In the genomic region with DNA sequence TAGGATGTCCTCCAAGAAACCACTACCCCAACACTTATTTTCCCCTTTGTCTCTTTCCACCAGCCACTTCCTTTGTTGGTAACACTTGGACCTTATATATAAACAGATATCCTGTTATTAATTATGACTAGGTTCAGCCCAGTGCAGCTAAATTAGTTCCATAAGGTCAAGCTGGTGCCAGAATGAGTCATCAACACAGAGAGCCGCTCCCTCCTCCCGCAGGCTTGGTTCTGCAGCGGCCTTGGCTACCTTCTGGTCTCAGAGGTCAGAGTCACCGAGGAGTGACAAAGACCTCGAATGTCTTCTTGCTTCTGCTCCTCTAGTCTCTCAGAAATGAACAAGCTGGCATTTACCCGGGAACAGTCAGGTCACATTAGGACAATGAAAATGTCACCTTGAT, we compare ENCODE assay signal across 8 mouse cellular contexts.
DNase-seq lines count a peak whose midpoint lies in the region; ATAC-seq lines count a peak whose summit lies in the region.
"Had no signal": no experiment of that assay in that cellular context is flagged by ENCODE, and none has a peak within 500 bp of the region (broad histone marks: within the 10 kb centered on the region; RNA-seq: fewer than 3 reads in every experiment).

No protein-coding gene starts in this region.

- H3K27ac ChIP-seq in embryonic facial prominence, embryonic 13.5 days, result 0 out of 2 replicates have a peak overlapping the region, but pooled peaks have one; percentile 7
- H3K27ac ChIP-seq in forebrain, embryonic 11.5 days (ENCODE audit: low read depth, low read length), result no peak overlapping the region
- H3K27ac ChIP-seq: macrophage had no signal

- DNase-seq in 3T3-L1 (ENCODE audit: low read depth, low spot score), result peak; percentile 48
- DNase-seq in Muller cell, postnatal 12 days (ENCODE audit: inconsistent ontology term), result peak; percentile 79
- peak; percentile 23 for DNase-seq in kidney, adult 11 months
- DNase-seq in left cerebral cortex, postnatal 36 days (ENCODE audit: low spot score in 2 of 2), result no peak
- DNase-seq in forebrain, embryonic 11.5 days (ENCODE audit: low spot score), result no peak
- DNase-seq in neural tube, embryonic 10.5 days (ENCODE audit: extremely low spot score, low spot score), result no peak

- H3K4me3 ChIP-seq in embryonic facial prominence, embryonic 13.5 days, result no peak overlapping the region
- no peak overlapping the region for H3K4me3 ChIP-seq in forebrain, embryonic 11.5 days (ENCODE audit: low read depth, low read length)

- WGBS in embryonic facial prominence, embryonic 13.5 days, result 33% methylated on average over 6 of the region's 6 CpGs
- WGBS in forebrain, embryonic 11.5 days, result 73% methylated on average over 6 of the region's 6 CpGs

- H3K36me3 ChIP-seq in embryonic facial prominence, embryonic 13.5 days, result no peaks in the 10 kb centered on the region
- no peaks in the 10 kb centered on the region for H3K36me3 ChIP-seq in forebrain, embryonic 11.5 days (ENCODE audit: control insufficient read depth, insufficient read depth, low read length)

- H3K27me3 ChIP-seq in embryonic facial prominence, embryonic 13.5 days, result no peaks in the 10 kb centered on the region
- H3K27me3 ChIP-seq in forebrain, embryonic 11.5 days (ENCODE audit: control insufficient read depth, insufficient read depth, low read length), result no peaks in the 10 kb centered on the region

- H3K4me2 ChIP-seq in embryonic facial prominence, embryonic 13.5 days, result no peak overlapping the region
- no peak overlapping the region for H3K4me2 ChIP-seq in forebrain, embryonic 11.5 days (ENCODE audit: low read depth, low read length, severe bottlenecking)

- H3K9me3 ChIP-seq in embryonic facial prominence, embryonic 13.5 days, result no peaks in the 10 kb centered on the region
- no peaks in the 10 kb centered on the region for H3K9me3 ChIP-seq in forebrain, embryonic 11.5 days (ENCODE audit: control insufficient read depth, low read length)

- H3K4me1 ChIP-seq in embryonic facial prominence, embryonic 13.5 days, result peaks cover 21% of the 10 kb centered on the region
- no peaks in the 10 kb centered on the region for H3K4me1 ChIP-seq in forebrain, embryonic 11.5 days (replicated peaks; ENCODE audit: control insufficient read depth, insufficient read depth, low read length)

- no peak for ATAC-seq in embryonic facial prominence, embryonic 13.5 days (ENCODE audit: insufficient number of reproducible peaks, insufficient read depth, low FRiP score, low TSS enrichment, low read depth)
- ATAC-seq in forebrain, embryonic 11.5 days (replicated peaks; ENCODE audit: low FRiP score), result no peak

- intact Hi-C loops in left cerebral cortex, postnatal 36 days (cut with DNase I), result no loop called here

- H3K9ac ChIP-seq in embryonic facial prominence, embryonic 13.5 days, result no peak overlapping the region
- no peak overlapping the region for H3K9ac ChIP-seq in forebrain, embryonic 11.5 days (ENCODE audit: low read length)

Comparison
In these comparisons a context has a peak if more than half of its experiments do, and no peak if none do; other contexts are left out.
1. DNase-seq: peak in 3T3-L1 (single experiment), Muller cell, postnatal 12 days (single experiment) and kidney, adult 11 months (single experiment); none in left cerebral cortex, postnatal 36 days (0 of 2), forebrain, embryonic 11.5 days (single experiment) and neural tube, embryonic 10.5 days (single experiment).